Comparison of ENCODE assay signal across 8 mouse cellular contexts in the genomic region with DNA sequence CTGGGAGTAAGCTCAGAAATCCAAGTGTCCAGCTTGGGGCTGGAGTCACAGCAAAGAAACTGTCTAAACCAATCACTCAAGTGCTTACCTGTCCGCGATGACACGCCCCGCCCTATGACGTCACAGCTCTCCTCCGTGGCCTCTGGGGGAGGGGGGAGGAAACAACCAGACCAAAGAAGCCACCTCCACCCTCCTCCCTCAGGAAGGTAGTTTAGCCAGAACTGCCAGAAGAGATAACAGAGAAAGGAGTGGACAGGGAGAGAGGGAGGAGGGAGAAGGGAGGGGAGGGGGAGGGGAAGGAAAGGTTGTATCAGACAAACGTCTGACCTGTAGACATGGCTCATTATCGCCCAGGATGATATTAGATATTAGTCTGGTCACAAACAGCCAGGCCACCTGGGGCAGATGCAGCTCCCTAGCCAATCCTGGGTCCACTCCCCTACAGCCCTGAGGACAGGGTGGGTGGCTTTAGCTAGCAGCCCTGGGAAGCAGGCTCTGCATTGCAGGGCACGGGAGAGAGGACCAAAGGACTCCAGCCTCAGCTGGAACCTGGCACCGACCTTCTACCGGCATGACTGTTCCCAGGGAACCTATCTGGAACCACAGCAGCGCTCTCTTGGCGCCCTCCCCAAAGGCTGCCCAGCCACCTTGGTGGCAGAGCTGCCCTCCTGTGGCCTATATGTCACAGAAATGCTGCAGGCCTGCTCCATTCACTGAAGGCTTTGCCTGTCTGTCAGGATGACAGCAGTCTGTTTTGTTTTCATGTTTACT. TPM values are rescaled to one million over a fixed set of nuclear protein-coding genes. Genes with fewer than 3 reads are reported as not detected.
DNase-seq lines count a peak whose midpoint lies in the region; ATAC-seq and TF ChIP-seq lines count a peak whose summit lies in the region.

No protein-coding gene starts in this region.

- H3K4me2 ChIP-seq in embryonic facial prominence, embryonic 14.5 days (ENCODE audit: low read depth, low read length) = peak overlapping the region; percentile 26
- H3K4me2 ChIP-seq in hindbrain, embryonic 14.5 days (replicated peaks) = peak overlapping the region; percentile 12
- peak overlapping the region; percentile 54 for H3K4me2 ChIP-seq in liver, embryonic 11.5 days
- peak overlapping the region; percentile 24 for H3K4me2 ChIP-seq in neural tube, embryonic 13.5 days

- no peaks in the 10 kb centered on the region for H3K9me3 ChIP-seq in embryonic facial prominence, embryonic 14.5 days (ENCODE audit: control insufficient read depth, low read length)
- H3K9me3 ChIP-seq in hindbrain, embryonic 14.5 days (ENCODE audit: control insufficient read depth, low read length) = no peaks in the 10 kb centered on the region
- no peaks in the 10 kb centered on the region for H3K9me3 ChIP-seq in liver, embryonic 11.5 days (ENCODE audit: control insufficient read depth, low read length)
- H3K9me3 ChIP-seq in neural tube, embryonic 13.5 days = no peaks in the 10 kb centered on the region

- H3K4me1 ChIP-seq in thymus, adult 2 months (replicated peaks; ENCODE audit: control insufficient read depth, insufficient read depth, low read length) = peaks cover 5% of the 10 kb centered on the region
- H3K4me1 ChIP-seq in embryonic facial prominence, embryonic 14.5 days (ENCODE audit: control insufficient read depth, insufficient read depth, low read length) = peaks cover 3% of the 10 kb centered on the region; the same call in 1 of the 2 replicates
- peaks cover 7% of the 10 kb centered on the region; the same call in 1 of the 2 replicates for H3K4me1 ChIP-seq in hindbrain, embryonic 14.5 days (replicated peaks; ENCODE audit: control insufficient read depth, insufficient read depth, low read length)
- peaks cover 15% of the 10 kb centered on the region for H3K4me1 ChIP-seq in liver, embryonic 11.5 days (replicated peaks; ENCODE audit: control insufficient read depth, insufficient read depth, low read length)
- H3K4me1 ChIP-seq in neural tube, embryonic 13.5 days (replicated peaks) = peaks cover 11% of the 10 kb centered on the region

- no peaks in the 10 kb centered on the region for H3K36me3 ChIP-seq in thymus, adult 2 months (ENCODE audit: control insufficient read depth, insufficient read depth, low read length)
- no peaks in the 10 kb centered on the region for H3K36me3 ChIP-seq in embryonic facial prominence, embryonic 14.5 days (ENCODE audit: control insufficient read depth, insufficient read depth, low read length)
- H3K36me3 ChIP-seq in hindbrain, embryonic 14.5 days (replicated peaks; ENCODE audit: control insufficient read depth, insufficient read depth) = no peaks in the 10 kb centered on the region
- no peaks in the 10 kb centered on the region for H3K36me3 ChIP-seq in liver, embryonic 11.5 days (ENCODE audit: control insufficient read depth, insufficient read depth, low read length)
- H3K36me3 ChIP-seq in neural tube, embryonic 13.5 days = no peaks in the 10 kb centered on the region

- ATAC-seq in embryonic facial prominence, embryonic 14.5 days (ENCODE audit: low read depth) = 0 out of 2 replicates have a peak, but pooled peaks have one; percentile 12
- no peak for ATAC-seq in hindbrain, embryonic 14.5 days (ENCODE audit: low FRiP score)
- ATAC-seq in liver, embryonic 11.5 days (replicated peaks; ENCODE audit: low FRiP score) = peak; percentile 67
- ATAC-seq in neural tube, embryonic 13.5 days (ENCODE audit: low read depth) = no peak

- no peaks in the 10 kb centered on the region for H3K27me3 ChIP-seq in thymus, adult 2 months (ENCODE audit: control insufficient read depth, insufficient read depth, low read length)
- H3K27me3 ChIP-seq in embryonic facial prominence, embryonic 14.5 days (replicated peaks; ENCODE audit: control insufficient read depth, insufficient read depth, low read length) = no peaks in the 10 kb centered on the region
- no peaks in the 10 kb centered on the region for H3K27me3 ChIP-seq in hindbrain, embryonic 14.5 days (ENCODE audit: control insufficient read depth, insufficient read depth, low read length)
- no peaks in the 10 kb centered on the region for H3K27me3 ChIP-seq in liver, embryonic 11.5 days (replicated peaks; ENCODE audit: control insufficient read depth, insufficient read depth, low read length)
- no peaks in the 10 kb centered on the region for H3K27me3 ChIP-seq in neural tube, embryonic 13.5 days

- TF ChIP-seq POLR2A in thymus, adult 2 months (IDR thresholded peaks at IDR 0.05; ENCODE audit: control insufficient read depth, extremely low read depth, insufficient read depth, low read length, poor library complexity) = no peak

- H3K4me3 ChIP-seq in thymus, adult 2 months (ENCODE audit: control insufficient read depth, insufficient read depth, low read length) = no peak overlapping the region
- no peak overlapping the region for H3K4me3 ChIP-seq in embryonic facial prominence, embryonic 14.5 days (ENCODE audit: low read depth, low read length)
- no peak overlapping the region for H3K4me3 ChIP-seq in hindbrain, embryonic 14.5 days (replicated peaks; ENCODE audit: low read length)
- H3K4me3 ChIP-seq in liver, embryonic 11.5 days (ENCODE audit: low read depth, low read length) = 0 out of 2 replicates have a peak overlapping the region, but pooled peaks have one; percentile 3
- no peak overlapping the region for H3K4me3 ChIP-seq in neural tube, embryonic 13.5 days

- no peak overlapping the region for H3K9ac ChIP-seq in embryonic facial prominence, embryonic 14.5 days (ENCODE audit: low read depth, low read length)
- H3K9ac ChIP-seq in hindbrain, embryonic 14.5 days = no peak overlapping the region
- H3K9ac ChIP-seq in liver, embryonic 11.5 days (ENCODE audit: low read depth, low read length) = no peak overlapping the region
- no peak overlapping the region for H3K9ac ChIP-seq in neural tube, embryonic 13.5 days

- peak; percentile 51 for DNase-seq in thymus, postnatal 4 days
- no peak for DNase-seq in thymus, adult 2 months
- peak; percentile 35 for DNase-seq in embryonic facial prominence, embryonic 14.5 days (ENCODE audit: low spot score)
- no peak for DNase-seq in hindbrain, embryonic 14.5 days (ENCODE audit: low spot score)
- DNase-seq in liver, embryonic 11.5 days (ENCODE audit: low spot score) = no peak
- no peak for DNase-seq in right cerebral cortex, postnatal 14 days
- DNase-seq in frontal cortex, postnatal 25 days (ENCODE audit: low spot score in 2 of 2) = no peak

- TF ChIP-seq CTCF in thymus, adult 2 months (IDR thresholded peaks at IDR 0.05; ENCODE audit: borderline replicate concordance, control insufficient read depth, extremely low read depth, insufficient read depth, low read length, poor library complexity) = no peak

- no peak overlapping the region for H3K27ac ChIP-seq in thymus, adult 2 months (ENCODE audit: control insufficient read depth, insufficient read depth, low read length)
- no peak overlapping the region for H3K27ac ChIP-seq in embryonic facial prominence, embryonic 14.5 days (replicated peaks; ENCODE audit: low read depth, low read length)
- no peak overlapping the region for H3K27ac ChIP-seq in hindbrain, embryonic 14.5 days
- no peak overlapping the region for H3K27ac ChIP-seq in liver, embryonic 11.5 days (ENCODE audit: low read depth, low read length)
- no peak overlapping the region for H3K27ac ChIP-seq in neural tube, embryonic 13.5 days (replicated peaks)

- WGBS in thymus, adult 2 months = 48% methylated on average over 13 of the region's 13 CpGs
- WGBS in embryonic facial prominence, embryonic 14.5 days = 16% methylated on average over 12 of the region's 13 CpGs
- 28% methylated on average over 13 of the region's 13 CpGs for WGBS in hindbrain, embryonic 14.5 days
- WGBS in liver, embryonic 11.5 days = 12% methylated on average over 13 of the region's 13 CpGs
- 23% methylated on average over 13 of the region's 13 CpGs for WGBS in neural tube, embryonic 13.5 days

RNA-seq across cellular contexts. Expression of gene Bco1, which starts 20.2 kb away (rescaled TPM):
- 0.06 and 0.07 TPM in 2 replicates for polyA plus RNA-seq in thymus, adult 2 months (2012; rRNA removed)
- 0.15 and 0.34 TPM in 2 replicates for polyA plus RNA-seq in embryonic facial prominence, embryonic 14.5 days (2014; fragmentation: Nextera tagmentation; extraction: Ambion mirVana)
- polyA plus RNA-seq in hindbrain, embryonic 14.5 days (2014; fragmentation: Nextera tagmentation; extraction: Ambion mirVana) = 0.17 and 0.25 TPM in 2 replicates
- polyA plus RNA-seq in liver, embryonic 11.5 days (2014; fragmentation: Nextera tagmentation; extraction: Ambion mirVana) = 11.3 and 11.9 TPM in 2 replicates
- polyA plus RNA-seq in neural tube, embryonic 13.5 days (2015; fragmentation: Nextera tagmentation; extraction: Ambion mirVana) = 0.29 and 0.54 TPM in 2 replicates

RNA-seq across cellular contexts. Expression of gene Pkd1l2, which starts 33.6 kb away (rescaled TPM):
- 0.09 and 0.16 TPM in 2 replicates for polyA plus RNA-seq in thymus, adult 2 months (2012; rRNA removed)
- polyA plus RNA-seq in embryonic facial prominence, embryonic 14.5 days (2014; fragmentation: Nextera tagmentation; extraction: Ambion mirVana) = 0.03 and 0.13 TPM in 2 replicates
- 0.05 and 0.12 TPM in 2 replicates for polyA plus RNA-seq in hindbrain, embryonic 14.5 days (2014; fragmentation: Nextera tagmentation; extraction: Ambion mirVana)
- polyA plus RNA-seq in liver, embryonic 11.5 days (2014; fragmentation: Nextera tagmentation; extraction: Ambion mirVana) = 0.03 and 0.16 TPM in 2 replicates
- 0.10 TPM in 1 of 2 replicates, not detected in the other for polyA plus RNA-seq in neural tube, embryonic 13.5 days (2015; fragmentation: Nextera tagmentation; extraction: Ambion mirVana)

RNA-seq across cellular contexts. Expression of gene Gan, which starts 42.1 kb away (rescaled TPM):
- 6.3 and 7.1 TPM in 2 replicates for polyA plus RNA-seq in thymus, adult 2 months (2012; rRNA removed)
- polyA plus RNA-seq in embryonic facial prominence, embryonic 14.5 days (2014; fragmentation: Nextera tagmentation; extraction: Ambion mirVana) = 3.0 and 3.5 TPM in 2 replicates
- 4.4 and 4.7 TPM in 2 replicates for polyA plus RNA-seq in hindbrain, embryonic 14.5 days (2014; fragmentation: Nextera tagmentation; extraction: Ambion mirVana)
- polyA plus RNA-seq in liver, embryonic 11.5 days (2014; fragmentation: Nextera tagmentation; extraction: Ambion mirVana) = 2.0 and 2.1 TPM in 2 replicates
- polyA plus RNA-seq in neural tube, embryonic 13.5 days (2015; fragmentation: Nextera tagmentation; extraction: Ambion mirVana) = 2.4 and 2.6 TPM in 2 replicates

Comparison
In these comparisons a context has a peak if more than half of its experiments do, and no peak if none do; other contexts are left out.
1. DNase-seq: peak in thymus, postnatal 4 days (single experiment) and embryonic facial prominence, embryonic 14.5 days (single experiment); none in thymus, adult 2 months (single experiment), hindbrain, embryonic 14.5 days (single experiment), liver, embryonic 11.5 days (single experiment), right cerebral cortex, postnatal 14 days (single experiment) and frontal cortex, postnatal 25 days (0 of 2).
2. ATAC-seq: peak in embryonic facial prominence, embryonic 14.5 days (single experiment) and liver, embryonic 11.5 days (single experiment); none in hindbrain, embryonic 14.5 days (single experiment) and neural tube, embryonic 13.5 days (single experiment).
3. Peak in every context shown above with its lines, with median percentiles within 50 percentile points of each other: H3K4me2 ChIP-seq.